Mouse (Mus musculus): ENCODE data around the gene Itpr2. TPM values are rescaled to one million over a fixed set of nuclear protein-coding genes. Genes with fewer than 3 reads are reported as not detected.
"Not testable (repeated sequence)": the region's sequence is repeated elsewhere in the genome, so short reads cannot be mapped to it uniquely, and the experiment has no call there.

Gene Itpr2
- total RNA-seq, 2 experiments from 2014 or later, result 1.9 to 8.4 TPM

GRCm38 (mm10) chr6:146473216-146473955 lies 28.6 kb downstream of the Itpr2 start:
- no peak for ATAC-seq (replicated peaks; ENCODE audit: low FRiP score, poor library complexity, severe bottlenecking)

DNA sequence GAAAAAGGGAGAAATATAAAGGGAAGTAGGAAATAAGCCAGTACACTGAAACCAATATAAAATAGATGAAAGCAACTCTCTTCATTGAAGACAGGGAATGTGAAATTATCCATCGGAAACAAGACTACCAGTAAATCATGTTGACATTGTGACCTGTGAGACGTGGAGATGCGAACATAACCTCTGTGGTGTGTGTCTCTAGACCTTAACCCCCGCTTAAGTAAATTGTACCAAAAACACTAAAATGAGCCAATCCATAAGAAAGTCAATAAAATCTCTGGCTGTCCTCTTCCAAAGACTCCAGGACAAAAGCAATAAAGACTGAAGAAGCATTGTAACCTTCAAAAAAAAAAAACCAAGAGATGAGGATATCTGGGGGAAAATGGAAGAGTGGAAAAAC lies 31.6 kb downstream of the Itpr2 start:
- ATAC-seq (replicated peaks; ENCODE audit: low FRiP score, poor library complexity, severe bottlenecking), result no peak

- ATAC-seq (replicated peaks; ENCODE audit: low FRiP score, poor library complexity, severe bottlenecking), result no peak
These were observed 32.1 kb downstream of the Itpr2 start for GRCm38 (mm10) chr6:146469936-146470335.

DNA sequence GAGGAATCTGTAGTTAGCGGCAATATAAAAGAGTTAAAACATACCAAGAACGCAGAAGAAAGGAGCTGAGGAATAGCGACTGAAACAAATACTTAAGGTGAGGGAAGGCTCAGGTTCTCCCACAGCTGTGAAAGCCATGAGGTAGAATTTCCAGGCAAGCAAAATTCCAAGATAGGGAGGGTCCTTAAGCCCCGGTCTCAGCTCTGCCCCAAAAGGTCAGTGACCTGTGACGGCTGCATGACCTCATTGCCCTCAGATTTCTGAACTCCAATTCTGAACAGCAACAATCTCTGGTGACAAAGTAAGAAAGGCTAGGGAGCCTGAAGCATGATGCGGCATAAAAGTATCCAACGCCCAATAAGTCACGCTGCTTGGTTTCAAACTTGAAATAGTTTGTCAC lies 33.7 kb downstream of the Itpr2 start:
- ATAC-seq (replicated peaks; ENCODE audit: low FRiP score, poor library complexity, severe bottlenecking), result no peak

- ATAC-seq (replicated peaks; ENCODE audit: low FRiP score, poor library complexity, severe bottlenecking), result not testable (repeated sequence)
These were observed 37.4 kb downstream of the Itpr2 start for GRCm38 (mm10) chr6:146464645-146465042.

DNA sequence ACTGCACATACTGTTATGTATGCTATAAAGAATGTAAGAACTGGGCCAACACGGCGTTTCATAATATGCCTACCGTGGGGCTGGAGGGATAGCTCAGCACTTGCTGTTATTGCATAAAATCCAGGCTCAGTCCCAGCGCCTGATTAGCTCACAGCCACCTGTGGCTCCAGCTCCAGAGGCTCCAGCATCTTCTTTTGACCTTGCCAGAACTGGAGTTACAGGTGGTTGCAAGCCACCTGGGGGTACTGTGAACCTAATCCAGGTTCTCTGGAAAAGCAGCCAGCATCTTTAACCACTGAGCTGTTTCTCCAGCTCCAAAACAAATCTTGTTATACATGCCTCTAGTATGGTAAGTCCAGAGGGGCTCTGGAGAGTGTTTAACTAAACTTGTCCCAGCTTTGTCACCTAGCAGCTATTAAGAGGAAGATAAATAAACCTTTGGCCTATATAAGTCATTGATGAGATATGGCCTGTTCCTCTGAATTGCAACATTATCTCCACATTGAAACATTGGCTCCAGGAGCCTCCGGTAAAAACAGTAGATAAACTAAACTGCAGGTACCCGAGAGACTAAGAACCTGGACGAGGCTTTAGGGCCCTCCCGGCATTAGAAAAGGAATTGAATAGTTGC lies 37.9 kb downstream of the Itpr2 start:
- no peak for ATAC-seq (replicated peaks; ENCODE audit: low FRiP score, poor library complexity, severe bottlenecking)

- no peak for ATAC-seq (replicated peaks; ENCODE audit: low FRiP score, poor library complexity, severe bottlenecking)
These were observed 41.1 kb downstream of the Itpr2 start for GRCm38 (mm10) chr6:146460936-146461335.

DNA sequence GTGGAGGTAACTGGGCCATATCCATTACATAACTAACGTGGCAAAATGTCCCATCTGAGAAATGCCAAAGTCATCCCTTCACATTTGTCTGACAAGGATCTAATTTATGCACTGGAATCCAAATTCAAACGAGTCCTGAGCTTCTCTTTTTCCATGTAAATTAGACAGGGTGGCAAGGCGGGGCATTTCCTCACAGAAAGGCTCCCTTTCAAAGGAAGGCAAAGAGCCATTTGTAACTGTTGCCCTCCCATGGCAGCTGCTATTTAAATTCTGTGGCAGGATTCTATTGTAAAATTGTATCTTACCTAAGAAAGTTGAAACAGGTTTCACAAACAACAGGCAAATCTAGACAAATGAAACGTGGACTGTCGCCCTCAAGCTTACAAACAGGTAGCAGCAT lies 43.6 kb downstream of the Itpr2 start:
- ATAC-seq (replicated peaks; ENCODE audit: low FRiP score, poor library complexity, severe bottlenecking), result no peak

- ATAC-seq (replicated peaks; ENCODE audit: low FRiP score, poor library complexity, severe bottlenecking), result no peak
These were observed 45.3 kb downstream of the Itpr2 start for GRCm38 (mm10) chr6:146456741-146457140.

GRCm38 (mm10) chr6:146454520-146455511 lies 47.2 kb downstream of the Itpr2 start:
- peak; percentile 90 for ATAC-seq (replicated peaks; ENCODE audit: low FRiP score, poor library complexity, severe bottlenecking)

DNA sequence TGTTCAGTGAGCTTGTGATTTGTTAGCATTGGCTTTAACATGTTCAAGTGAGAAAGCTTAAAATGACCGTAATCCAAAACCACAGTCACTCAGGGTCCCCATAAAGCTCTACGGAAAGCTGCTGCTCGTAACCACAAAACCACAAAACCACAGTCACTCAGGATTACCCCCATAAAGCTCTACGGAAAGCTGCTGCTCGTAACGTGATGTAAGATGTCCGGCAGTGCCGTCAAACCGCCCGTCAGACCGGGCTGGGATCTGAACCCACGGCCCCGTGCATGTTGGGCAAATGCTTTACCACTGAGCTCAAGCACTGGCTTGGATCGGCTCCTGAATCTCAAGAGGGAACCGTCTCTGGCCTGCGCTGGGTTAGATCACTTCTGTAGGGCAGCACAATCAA lies 49.5 kb downstream of the Itpr2 start:
- no peak for ATAC-seq (replicated peaks; ENCODE audit: low FRiP score, poor library complexity, severe bottlenecking)

GRCm38 (mm10) chr6:146446032-146446704 lies 55.9 kb downstream of the Itpr2 start:
- ATAC-seq (replicated peaks; ENCODE audit: low FRiP score, poor library complexity, severe bottlenecking), result no peak

GRCm38 (mm10) chr6:146439826-146440225 lies 62.2 kb downstream of the Itpr2 start:
- ATAC-seq (replicated peaks; ENCODE audit: low FRiP score, poor library complexity, severe bottlenecking), result 0 out of 2 replicates have a peak, but pooled peaks have one; percentile 27

DNA sequence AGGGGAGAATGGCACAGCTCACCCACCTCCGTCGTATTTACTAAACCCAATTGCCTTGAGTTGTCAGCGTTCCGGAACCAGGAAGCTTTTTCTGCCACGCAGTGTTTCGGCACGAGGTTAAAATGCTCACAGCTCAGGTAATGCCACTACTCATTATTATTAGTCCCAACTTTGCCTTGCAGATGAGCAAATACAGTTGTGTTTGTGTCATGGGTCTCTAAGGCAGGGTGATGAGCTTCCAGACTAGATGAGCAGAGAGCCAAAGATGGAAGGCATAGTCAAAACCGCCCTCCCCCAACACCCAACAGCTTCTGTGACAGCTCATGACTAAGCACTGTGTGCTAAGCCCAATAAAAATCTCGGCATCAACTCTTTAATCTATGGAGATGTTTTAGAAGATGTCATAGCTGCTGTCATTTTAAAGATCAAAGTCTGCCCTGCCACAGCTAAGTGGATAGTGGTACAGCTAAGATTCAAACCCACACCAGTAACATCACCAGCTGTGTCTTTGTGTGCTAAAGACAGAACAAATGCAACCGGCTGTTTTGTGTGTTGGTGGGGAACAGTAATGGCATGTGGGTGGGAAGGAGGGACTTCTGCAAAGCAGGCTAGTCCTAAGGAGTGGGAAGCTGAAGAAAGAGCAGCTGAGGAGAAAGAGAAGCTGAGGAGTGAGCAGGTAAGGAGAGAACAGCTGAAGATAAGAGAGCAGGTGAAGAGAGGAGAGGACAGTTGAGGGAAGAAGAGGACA lies 62.8 kb downstream of the Itpr2 start:
- no peak for ATAC-seq (replicated peaks; ENCODE audit: low FRiP score, poor library complexity, severe bottlenecking)

GRCm38 (mm10) chr6:146438057-146438456 lies 64.0 kb downstream of the Itpr2 start:
- no peak for ATAC-seq (replicated peaks; ENCODE audit: low FRiP score, poor library complexity, severe bottlenecking)

- no peak for ATAC-seq (replicated peaks; ENCODE audit: low FRiP score, poor library complexity, severe bottlenecking)
These were observed 65.0 kb downstream of the Itpr2 start for GRCm38 (mm10) chr6:146436916-146437496.

DNA sequence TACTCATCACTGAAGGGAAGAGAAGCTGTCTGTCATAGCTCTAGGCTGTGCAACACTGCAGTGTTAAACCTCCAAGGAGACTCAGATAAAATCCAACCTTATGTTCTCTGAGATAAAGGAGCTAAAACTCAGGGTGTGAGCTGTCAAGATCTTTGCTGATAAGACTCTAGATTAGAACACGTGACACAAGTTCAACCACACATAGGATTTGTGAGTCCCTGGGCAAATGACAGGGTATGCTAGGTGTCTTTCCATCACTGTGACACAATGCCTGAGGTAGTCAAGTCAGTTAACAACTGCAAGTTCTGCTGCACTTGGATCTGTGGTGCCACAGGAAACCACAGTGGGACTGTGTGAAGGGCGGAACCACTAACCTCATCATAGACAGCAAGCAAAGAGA lies 67.8 kb downstream of the Itpr2 start:
- ATAC-seq (replicated peaks; ENCODE audit: low FRiP score, poor library complexity, severe bottlenecking), result no peak

GRCm38 (mm10) chr6:146432218-146432865 lies 69.7 kb downstream of the Itpr2 start:
- no peak for ATAC-seq (replicated peaks; ENCODE audit: low FRiP score, poor library complexity, severe bottlenecking)

Measured in erythroblast, adult 5-6 weeks (primary cell).